Mouse (Mus musculus) lung, adult 2 months (tissue): ENCODE data around the gene Kti12.
A peak's percentile ranks its signal among the peaks of the same experiment; 100 is the strongest.

ENCODE experiments used
- CTCF ChIP-seq: fragments of 200-500 bp; IDR thresholded peaks from 2 replicates; pipeline ENCODE4 v1.5.1; 2011; ENCODE audit warnings: mild to moderate bottlenecking, low read length, control low read depth; ENCODE audit not compliant: insufficient read depth
- POLR2A ChIP-seq: fragments of 200-500 bp; IDR thresholded peaks from 2 replicates; pipeline ENCODE4 v1.6.1; 2011; ENCODE audit warnings: low read depth, mild to moderate bottlenecking, control low read depth, low read length, borderline replicate concordance; ENCODE audit errors: extremely low read depth

DNA sequence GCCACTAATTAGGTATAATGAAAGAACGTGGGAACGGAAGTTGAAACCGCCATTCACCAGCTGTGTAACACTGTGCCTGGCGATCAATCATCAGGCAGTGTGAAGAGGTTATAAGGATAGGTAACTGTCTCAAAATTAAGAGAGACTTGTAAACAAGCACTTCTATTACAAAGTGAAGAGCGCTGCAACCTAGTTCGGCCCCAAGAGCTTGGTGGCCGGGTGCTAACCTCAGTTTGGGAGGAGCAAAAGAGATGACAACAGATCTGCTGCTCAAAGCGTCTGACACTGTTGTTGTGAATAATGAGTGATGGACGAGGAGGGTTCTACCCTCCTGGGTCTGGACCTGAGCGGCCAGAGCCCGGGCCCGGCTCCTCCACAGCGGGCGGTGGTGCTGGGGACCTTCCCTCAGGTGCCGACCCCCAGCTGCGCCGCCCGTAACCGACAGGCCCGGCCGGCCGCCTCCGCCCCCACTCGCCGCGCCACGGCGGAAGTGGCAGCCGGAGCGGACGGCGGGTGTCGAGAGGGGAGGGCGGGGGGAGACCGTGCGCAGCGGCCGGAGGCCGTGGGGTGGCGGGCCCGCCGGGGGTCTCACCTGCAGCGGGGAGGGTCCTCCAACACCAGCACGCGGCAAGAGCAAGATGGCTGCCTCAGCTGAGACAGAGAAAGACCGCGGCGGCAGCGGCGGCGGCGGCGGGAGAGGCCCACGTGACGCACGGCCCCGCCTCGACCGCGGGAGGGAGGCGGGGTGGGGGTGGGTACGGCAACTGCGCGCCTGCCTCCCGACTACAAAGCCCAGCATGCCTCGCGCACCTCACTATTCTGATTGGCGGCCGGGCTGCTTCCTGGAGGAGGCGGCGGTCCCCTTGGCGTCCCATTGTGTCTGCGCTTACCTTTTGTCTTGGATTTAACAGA, 14.4 kb upstream of the Kti12 start, which contains the start of gene Btf3l4:
- no peak for TF ChIP-seq CTCF
- peak; percentile 63; the same call in 1 of the 2 replicates for TF ChIP-seq POLR2A
